Mouse (Mus musculus) heart, adult 9 months (tissue): ENCODE results near the gene Tmem216.

Experiments used
- DNase-seq, 2 experiments: peaks; one replicate each; pipeline ENCODE4 v3.0.0; 2022; ENCODE audit warnings: low spot score in 2 of 2

Tmem216 gene

GRCm38 (mm10) chr19:10555624-10556510 lies at the start of gene Tmem216:
Gene Tmem216, minus strand, starts transcription at chr19:10556238.
- DNase-seq, result peak; percentile 84 to 90

- peak; percentile 98 to 99 for DNase-seq
These were observed 49.4 kb upstream of the Tmem216 start, which contains the start of the genes Ddb1 and Tkfc for GRCm38 (mm10) chr19:10605293-10605900. Gene Ddb1, plus strand, starts transcription at chr19:10605327. Gene Tkfc, minus strand, starts transcription at chr19:10605654.

- no peak for DNase-seq
These were observed 48.5 kb upstream of the Tmem216 start for GRCm38 (mm10) chr19:10604534-10604933.

- no peak for DNase-seq
These were observed 47.9 kb upstream of the Tmem216 start for GRCm38 (mm10) chr19:10603660-10604523.

- peak; percentile 84 to 86 for DNase-seq
These were observed 46.7 kb upstream of the Tmem216 start for GRCm38 (mm10) chr19:10602787-10603186.

- peak in 1 of 2 experiments; percentile 12 for DNase-seq
These were observed 46.3 kb upstream of the Tmem216 start for GRCm38 (mm10) chr19:10602247-10602769.

GRCm38 (mm10) chr19:10599648-10600047 lies 43.6 kb upstream of the Tmem216 start:
- DNase-seq, result no peak

- no peak for DNase-seq
These were observed 42.1 kb upstream of the Tmem216 start for GRCm38 (mm10) chr19:10598188-10598587.

- DNase-seq, result no peak
These were observed 35.8 kb upstream of the Tmem216 start for GRCm38 (mm10) chr19:10591659-10592377.

- DNase-seq, result no peak
These were observed 34.3 kb upstream of the Tmem216 start for GRCm38 (mm10) chr19:10590301-10590700.

- DNase-seq, result no peak
These were observed 33.3 kb upstream of the Tmem216 start for GRCm38 (mm10) chr19:10589127-10589857.

GRCm38 (mm10) chr19:10587231-10587630 lies 31.2 kb upstream of the Tmem216 start:
- DNase-seq, result no peak

- no peak for DNase-seq
These were observed 29.1 kb upstream of the Tmem216 start for GRCm38 (mm10) chr19:10585112-10585511.

- no peak for DNase-seq
These were observed 27.6 kb upstream of the Tmem216 start for GRCm38 (mm10) chr19:10583550-10584146.

- no peak for DNase-seq
These were observed 25.9 kb upstream of the Tmem216 start for GRCm38 (mm10) chr19:10581984-10582383.

- DNase-seq, result no peak
These were observed 24.7 kb upstream of the Tmem216 start for GRCm38 (mm10) chr19:10580761-10581160.

GRCm38 (mm10) chr19:10580102-10580501 lies 24.1 kb upstream of the Tmem216 start:
- DNase-seq, result no peak

GRCm38 (mm10) chr19:10576690-10577561 lies 20.9 kb upstream of the Tmem216 start, which contains the start of the genes Cyb561a3 and Tmem138:
Gene Cyb561a3, plus strand, starts transcription at chr19:10577172.
Gene Tmem138, minus strand, starts transcription at chr19:10577362.
- peak; percentile 92 to 94 for DNase-seq

GRCm38 (mm10) chr19:10569627-10570026 lies 13.6 kb upstream of the Tmem216 start:
- no peak for DNase-seq
